Comparison of ENCODE assay signal across 8 mouse cellular contexts in the genomic region with DNA sequence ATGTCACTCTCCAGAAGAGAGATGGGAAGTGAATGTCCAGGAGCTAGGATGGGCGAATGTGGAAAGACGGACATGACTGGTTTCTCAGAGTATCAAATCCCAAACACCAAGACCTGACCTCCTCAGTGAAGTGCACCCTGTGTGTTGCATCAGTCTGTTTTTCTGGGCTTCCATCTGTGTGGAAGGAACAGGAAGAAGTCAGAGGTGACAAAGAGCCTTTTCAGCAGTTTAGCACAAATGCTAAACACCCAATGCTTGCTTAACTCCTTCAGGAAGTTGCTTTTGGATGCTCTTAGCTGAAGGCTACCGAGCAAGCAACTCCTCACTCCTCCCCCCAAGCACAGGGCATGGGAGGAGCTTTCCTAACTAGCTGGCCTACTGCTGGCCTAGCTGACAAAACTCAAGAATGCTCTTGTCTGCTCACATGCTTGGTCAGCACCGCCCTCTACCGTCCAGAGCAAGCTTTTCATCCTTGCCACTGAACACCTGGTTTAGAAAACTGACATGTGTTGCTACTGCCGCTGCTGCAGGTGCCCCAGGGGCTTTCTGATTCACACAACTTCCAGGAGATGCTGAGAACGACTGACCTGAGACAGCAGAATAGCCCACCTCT.
DNase-seq lines count a peak whose midpoint lies in the region; ATAC-seq lines count a peak whose summit lies in the region.

No protein-coding gene starts in this region.

- H3K4me3 ChIP-seq in hindbrain, embryonic 13.5 days = no peak overlapping the region

- no peaks in the 10 kb centered on the region for H3K9me3 ChIP-seq in hindbrain, embryonic 13.5 days

- no peaks in the 10 kb centered on the region for H3K27me3 ChIP-seq in hindbrain, embryonic 13.5 days

- peak; percentile 76 for DNase-seq in Muller cell, postnatal 12 days (ENCODE audit: inconsistent ontology term)
- DNase-seq in cerebellum, postnatal 10 days = peak; percentile 87
- DNase-seq in frontal cortex, postnatal 25 days (ENCODE audit: low spot score in 2 of 2) = peak; percentile 53 to 57
- peak; percentile 67 to 75 for DNase-seq in layer of hippocampus, postnatal 14 days (ENCODE audit: low spot score in 2 of 2)
- peak; percentile 85 for DNase-seq in lung, postnatal 14 days
- DNase-seq in retina, adult 2 months (ENCODE audit: low read depth, low spot score) = peak; percentile 33
- DNase-seq in thymus, postnatal 25 days = peak; percentile 83

- no peak overlapping the region for H3K27ac ChIP-seq in hindbrain, embryonic 13.5 days

- peaks cover 85% of the 10 kb centered on the region for H3K36me3 ChIP-seq in hindbrain, embryonic 13.5 days

- ATAC-seq in hindbrain, embryonic 13.5 days (ENCODE audit: low FRiP score) = peak; percentile 74; the same call in 1 of the 2 replicates

- no peak overlapping the region for H3K9ac ChIP-seq in hindbrain, embryonic 13.5 days

- H3K4me1 ChIP-seq in hindbrain, embryonic 13.5 days (replicated peaks) = 0 out of 2 replicates have a peak, but pooled peaks cover 7% of the 10 kb centered on the region

- H3K4me2 ChIP-seq in hindbrain, embryonic 13.5 days = no peak overlapping the region

- 28% methylated on average over 7 of the region's 7 CpGs for WGBS in hindbrain, embryonic 13.5 days

Comparison
In these comparisons a context has a peak if more than half of its experiments do, and no peak if none do; other contexts are left out.
1. DNase-seq: peak in every context shown above with its lines; median percentile 87 in cerebellum, postnatal 10 days; 85 in lung, postnatal 14 days; 83 in thymus, postnatal 25 days; 76 in Muller cell, postnatal 12 days; 71 in layer of hippocampus, postnatal 14 days; 55 in frontal cortex, postnatal 25 days; 33 in retina, adult 2 months.